Mouse (Mus musculus) sigmoid colon, adult 10 weeks (tissue): ENCODE measurements around the gene Bag3. TPM values are rescaled to one million over a fixed set of nuclear protein-coding genes. Genes with fewer than 3 reads are reported as not detected.

Source experiments
- polyA plus RNA-seq: library from polyadenylated mRNA; stranded (reverse); fragments of 350-450 nt; fragmentation: Illumina TruSeq; extraction: RNeasy Lipid Tissue Mini Kit (QIAGEN cat#74804); gene quantifications from one replicate; pipeline ENCODE4 v1.2.3, GENCODE M21; 2014; ENCODE audit warnings: low read depth, low replicate concordance

Bag3 gene
- 16.7 TPM for polyA plus RNA-seq

GRCm38 (mm10) chr7:128523349-128523961 lies at the start of gene Bag3:
Gene Bag3 (plus strand): TSS chr7:128523616.

Other genes starting within 250 kb of the Bag3 start
- gene BC017158, start 225.4 kb upstream of the Bag3 start, polyA plus RNA-seq: 10.2 TPM
- 33.3 TPM for gene Rgs10, start 104.9 kb upstream of the Bag3 start, polyA plus RNA-seq
- gene Tial1, start 61.9 kb upstream of the Bag3 start, polyA plus RNA-seq: 258 TPM
- gene Inpp5f, start 87.7 kb downstream of the Bag3 start, polyA plus RNA-seq: 28.9 TPM
- gene Mcmbp, start 216.9 kb downstream of the Bag3 start, polyA plus RNA-seq: 47.9 TPM
- gene Sec23ip, start 221.3 kb downstream of the Bag3 start, polyA plus RNA-seq: 36.7 TPM